Mouse (Mus musculus) olfactory bulb, adult 2 months (tissue): ENCODE results near the gene Gm28043. TPM values are rescaled to one million over a fixed set of nuclear protein-coding genes. Genes with fewer than 3 reads are reported as not detected.

Experiments
- H3K27ac ChIP-seq: fragments of 200-500 bp; 2 replicates; pipeline ENCODE4 v1.5.1; 2012; ENCODE audit warnings: low read depth, low read length; ENCODE audit not compliant: insufficient read depth
- H3K4me1 ChIP-seq: fragments of 200-500 bp; 2 replicates; pipeline ENCODE4 v1.6.1; 2012; ENCODE audit warnings: low read length; ENCODE audit not compliant: control insufficient read depth, insufficient read depth
- H3K4me3 ChIP-seq: fragments of 200-500 bp; 2 replicates; pipeline ENCODE4 v1.5.1; 2012; ENCODE audit warnings: mild to moderate bottlenecking, low read depth, low read length, moderate library complexity; ENCODE audit not compliant: insufficient read depth
- CTCF ChIP-seq: fragments of 200-500 bp; IDR thresholded peaks from 2 replicates; pipeline ENCODE4 v1.5.1; 2012; ENCODE audit warnings: low read depth, mild to moderate bottlenecking, low read length, moderate library complexity; ENCODE audit not compliant: insufficient read depth
- POLR2A ChIP-seq: fragments of 200-500 bp; IDR thresholded peaks from 2 replicates; pipeline ENCODE4 v1.6.1; 2012; ENCODE audit warnings: mild to moderate bottlenecking, low read depth, low read length, moderate library complexity; ENCODE audit not compliant: insufficient read depth
- WGBS: fragments of 180-500 bp; shearing (Covaris S2); methylation state at CpG from one replicate; pipeline ENCODE4 v1.1.7; 2018; 5-methylcytosine and 5-hydroxymethylcytosine counted together
- polyA plus RNA-seq: library from polyadenylated mRNA; stranded (reverse); fragments of >200 nt; gene quantifications from 2 replicates; pipeline ENCODE4 v1.2.4, GENCODE M21; 2012; ENCODE audit warnings: low replicate concordance; ENCODE audit not compliant: missing spikeins, insufficient read depth, insufficient read length

The Gm28043 gene
- not detected in 2 replicates for polyA plus RNA-seq

- Histone ChIP-seq H3K27ac (peak within 1 kb of the TSS; percentile 82), H3K4me1 (peaks cover 10% of the 10 kb centered on the region), H3K4me3 (peak within 1 kb of the TSS; percentile 98)
- TF ChIP-seq POLR2A (peak; percentile 79), CTCF (peak; percentile 94)
- WGBS: 2% methylated on average over 52 of the region's 52 CpGs
Observed at GRCm38 (mm10) chr17:29614115-29615023, at the start of gene Gm28043, which contains the start of gene Rnf8. Gm28043 (plus strand) TSS chr17:29614876. Rnf8 (plus strand) TSS chr17:29614790.

- WGBS: 97% methylated on average over 5 of the region's 5 CpGs
- Histone ChIP-seq H3K27ac (no peak overlapping the region), H3K4me3 (no peak overlapping the region), H3K4me1 (no peaks in the 10 kb centered on the region)
- no peak for TF ChIP-seq CTCF
- TF ChIP-seq POLR2A: no peak
Observed at GRCm38 (mm10) chr17:29565521-29565920, 49.2 kb upstream of the Gm28043 start.

GRCm38 (mm10) chr17:29568435-29568834 is 46.2 kb upstream of the Gm28043 start:
- WGBS: 96% methylated on average over 15 of the region's 15 CpGs
- Histone ChIP-seq H3K27ac (no peak overlapping the region), H3K4me3 (no peak overlapping the region), H3K4me1 (no peaks in the 10 kb centered on the region)
- TF ChIP-seq CTCF (no peak), POLR2A (no peak)

GRCm38 (mm10) chr17:29569831-29570230 is 44.8 kb upstream of the Gm28043 start:
- WGBS: 77% methylated on average over 6 of the region's 6 CpGs
- TF ChIP-seq POLR2A: no peak
- no peak for TF ChIP-seq CTCF
- no peak overlapping the region for H3K4me3 ChIP-seq

GRCm38 (mm10) chr17:29579579-29580126 is 35.0 kb upstream of the Gm28043 start:
- Histone ChIP-seq H3K4me3 (no peak overlapping the region), H3K27ac (no peak overlapping the region), H3K4me1 (no peaks in the 10 kb centered on the region)
- 89% methylated on average over 4 of the region's 4 CpGs for WGBS
- TF ChIP-seq CTCF (no peak), POLR2A (no peak)

More at GRCm38 (mm10) chr17:29569831-29570230, 44.8 kb upstream of the Gm28043 start:
- H3K4me1 ChIP-seq: no peaks in the 10 kb centered on the region
- H3K27ac ChIP-seq: no peak overlapping the region

GRCm38 (mm10) chr17:29583569-29583968 is 31.1 kb upstream of the Gm28043 start:
- Histone ChIP-seq H3K4me1 (no peaks in the 10 kb centered on the region), H3K27ac (no peak overlapping the region), H3K4me3 (no peak overlapping the region)
- WGBS: 93% methylated on average over 5 of the region's 5 CpGs
- TF ChIP-seq POLR2A: no peak
- no peak for TF ChIP-seq CTCF

- Histone ChIP-seq H3K4me1 (no peaks in the 10 kb centered on the region), H3K27ac (no peak overlapping the region), H3K4me3 (no peak overlapping the region)
- no peak for TF ChIP-seq CTCF
- TF ChIP-seq POLR2A: no peak
- 68% methylated on average over 5 of the region's 5 CpGs for WGBS
Observed at GRCm38 (mm10) chr17:29584306-29584705, 30.4 kb upstream of the Gm28043 start.

- no peak overlapping the region for H3K27ac ChIP-seq
Observed at GRCm38 (mm10) chr17:29584737-29585136, 29.9 kb upstream of the Gm28043 start.

GRCm38 (mm10) chr17:29585446-29585845 is 29.2 kb upstream of the Gm28043 start:
- 85% methylated on average over 6 of the region's 6 CpGs for WGBS
- no peak for TF ChIP-seq POLR2A
- TF ChIP-seq CTCF: no peak
- Histone ChIP-seq H3K4me1 (no peaks in the 10 kb centered on the region), H3K27ac (no peak overlapping the region), H3K4me3 (no peak overlapping the region)

More at GRCm38 (mm10) chr17:29584737-29585136, 29.9 kb upstream of the Gm28043 start:
- 61% methylated on average over 3 of the region's 3 CpGs for WGBS
- Histone ChIP-seq H3K4me3 (no peak overlapping the region), H3K4me1 (no peaks in the 10 kb centered on the region)
- TF ChIP-seq CTCF (no peak), POLR2A (no peak)
